Mouse (Mus musculus) heart, embryonic 11.5 days (tissue): ENCODE measurements around the gene Ddx50. TPM values are rescaled to one million over a fixed set of nuclear protein-coding genes. Genes with fewer than 3 reads are reported as not detected.

Source experiments
- ATAC-seq: fragments of 200-750 bp; cut with Nextera tagmentation; replicated peaks from 2 replicates; pipeline ENCODE4 v1.8.0; 2017; ENCODE audit warnings: moderate library complexity; ENCODE audit not compliant: insufficient number of reproducible peaks, low FRiP score, low TSS enrichment
- H3K27ac ChIP-seq: fragments of 300-500 bp; sonication (generic); 2 replicates; pipeline ENCODE4 v1.5.1; 2014; ENCODE audit warnings: mild to moderate bottlenecking, low read depth, low read length
- H3K27me3 ChIP-seq: fragments of 300-500 bp; sonication (generic); 2 replicates; pipeline ENCODE4 v1.6.1; 2014; ENCODE audit warnings: mild to moderate bottlenecking, low read length, mixed read lengths; ENCODE audit not compliant: control insufficient read depth, insufficient read depth
- H3K36me3 ChIP-seq: fragments of 300-500 bp; sonication (generic); 2 replicates; pipeline ENCODE4 v1.6.1; 2014; ENCODE audit warnings: mild to moderate bottlenecking, low read length, moderate library complexity, mixed read lengths; ENCODE audit not compliant: control insufficient read depth, insufficient read depth
- H3K4me1 ChIP-seq: fragments of 300-500 bp; sonication (generic); 2 replicates; pipeline ENCODE4 v1.6.1; 2014; ENCODE audit warnings: low read length; ENCODE audit not compliant: control insufficient read depth, insufficient read depth
- H3K4me2 ChIP-seq: fragments of 300-500 bp; sonication (generic); 2 replicates; pipeline ENCODE4 v1.6.1; 2014; ENCODE audit warnings: mild to moderate bottlenecking, moderate library complexity
- H3K4me3 ChIP-seq: fragments of 300-500 bp; sonication (generic); 2 replicates; pipeline ENCODE4 v1.5.1; 2014; ENCODE audit warnings: low read depth, low read length
- H3K9ac ChIP-seq: fragments of 300-500 bp; sonication (generic); 2 replicates; pipeline ENCODE4 v1.6.1; 2014; ENCODE audit warnings: mild to moderate bottlenecking, low read depth, low read length, moderate library complexity
- H3K9me3 ChIP-seq: fragments of 300-500 bp; sonication (generic); replicated peaks from 2 replicates; pipeline ENCODE4 v1.6.1; 2016; ENCODE audit warnings: low read length; ENCODE audit not compliant: control insufficient read depth
- WGBS: fragments of 180-500 bp; shearing (Covaris S2); extraction: QIAGEN DNeasy Blood & Tissue Kit; methylation state at CpG from one replicate; pipeline ENCODE4 v1.1.7; 2014; ENCODE audit not compliant: insufficient replicate concordance; 5-methylcytosine and 5-hydroxymethylcytosine counted together
- polyA plus RNA-seq: library from polyadenylated mRNA; unstranded; fragments of >200 nt; fragmentation: Nextera tagmentation; extraction: Ambion mirVana; gene quantifications from 2 replicates; pipeline ENCODE4 v1.2.1, GENCODE M21; 2014

The Ddx50 gene
- polyA plus RNA-seq, 1 experiment from 2014 or later = 107 TPM

DNA sequence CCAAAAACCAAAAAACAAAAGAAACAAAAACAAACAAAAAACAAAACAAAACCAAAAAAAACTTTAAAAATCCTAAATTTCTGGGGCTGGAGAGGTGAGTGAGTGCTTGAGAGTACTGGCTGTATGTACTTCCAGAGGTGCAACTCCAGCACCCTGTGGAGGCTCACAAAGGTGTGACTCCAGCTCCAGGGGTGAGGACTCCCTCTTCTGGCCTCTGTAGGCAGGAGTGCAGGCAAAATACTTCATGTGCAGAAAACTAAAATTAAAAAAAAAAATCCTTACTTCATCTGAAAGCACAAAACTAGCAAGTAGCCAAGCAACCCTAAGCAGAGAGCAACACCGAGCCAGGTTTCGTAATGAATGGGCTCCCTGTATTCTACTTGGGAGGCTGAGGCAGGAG lies 21.3 kb upstream of the Ddx50 start:
- no peak overlapping the region for H3K4me2 ChIP-seq
- 95% methylated on average over 2 of the region's 2 CpGs for WGBS
- no peaks in the 10 kb centered on the region for H3K27me3 ChIP-seq
- no peaks in the 10 kb centered on the region for H3K9me3 ChIP-seq
- no peak overlapping the region for H3K9ac ChIP-seq
- H3K4me3 ChIP-seq = no peak overlapping the region
- ATAC-seq = no peak
- no peaks in the 10 kb centered on the region for H3K36me3 ChIP-seq
- H3K27ac ChIP-seq = no peak overlapping the region
- H3K4me1 ChIP-seq = no peaks in the 10 kb centered on the region

DNA sequence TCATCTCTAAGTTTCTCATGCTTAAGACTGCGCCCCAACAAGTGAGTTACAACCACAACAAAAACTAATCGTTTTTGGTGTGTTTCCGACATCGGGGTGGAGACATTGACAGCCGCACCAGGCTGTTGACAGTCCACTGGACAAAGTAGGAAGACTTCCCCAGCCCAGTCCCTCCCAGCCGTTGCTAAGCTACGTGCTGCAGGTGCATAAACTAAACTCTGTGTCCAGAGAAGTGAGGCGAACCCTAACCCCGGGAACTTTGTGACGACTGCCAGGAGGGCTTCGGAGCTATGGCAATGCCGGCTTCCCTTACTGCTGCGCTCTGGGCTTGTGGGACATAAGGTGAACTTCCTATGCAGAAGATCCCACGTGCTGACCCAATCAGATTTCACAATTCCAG lies 18.2 kb upstream of the Ddx50 start:
- Histone ChIP-seq H3K27ac (no peak overlapping the region), H3K27me3 (no peaks in the 10 kb centered on the region), H3K9me3 (no peaks in the 10 kb centered on the region), H3K4me2 (no peak overlapping the region), H3K4me1 (0 out of 2 replicates have a peak, but pooled peaks cover 4% of the 10 kb centered on the region), H3K36me3 (no peaks in the 10 kb centered on the region), H3K4me3 (no peak overlapping the region), H3K9ac (no peak overlapping the region)
- ATAC-seq = no peak
- WGBS = 72% methylated on average over 14 of the region's 14 CpGs

DNA sequence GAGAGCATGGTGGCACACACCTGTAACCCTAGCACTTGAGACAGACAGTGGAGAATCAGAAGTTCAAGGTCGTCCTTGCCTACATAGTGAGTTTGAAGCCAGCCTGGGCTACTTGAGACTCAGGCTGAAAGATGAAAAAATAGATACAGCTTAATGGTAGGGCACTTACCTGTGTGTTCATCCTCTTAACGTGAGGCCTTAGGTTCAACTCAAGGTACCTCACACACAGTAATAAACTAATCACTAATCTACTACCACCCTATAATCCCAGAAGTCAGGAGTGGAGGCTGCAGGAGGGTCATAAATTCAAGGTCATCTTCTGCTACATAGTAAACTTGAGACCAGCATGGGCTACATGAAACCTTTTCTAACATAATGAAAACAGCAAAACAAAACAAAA lies 17.4 kb upstream of the Ddx50 start:
- no peaks in the 10 kb centered on the region for H3K36me3 ChIP-seq
- no peak overlapping the region for H3K4me2 ChIP-seq
- 75% methylated on average over 2 of the region's 2 CpGs for WGBS
- no peak overlapping the region for H3K4me3 ChIP-seq
- no peaks in the 10 kb centered on the region for H3K9me3 ChIP-seq
- no peaks in the 10 kb centered on the region for H3K27me3 ChIP-seq
- H3K27ac ChIP-seq = no peak overlapping the region
- no peak for ATAC-seq
- no peak overlapping the region for H3K9ac ChIP-seq
- 0 out of 2 replicates have a peak, but pooled peaks cover 4% of the 10 kb centered on the region for H3K4me1 ChIP-seq

DNA sequence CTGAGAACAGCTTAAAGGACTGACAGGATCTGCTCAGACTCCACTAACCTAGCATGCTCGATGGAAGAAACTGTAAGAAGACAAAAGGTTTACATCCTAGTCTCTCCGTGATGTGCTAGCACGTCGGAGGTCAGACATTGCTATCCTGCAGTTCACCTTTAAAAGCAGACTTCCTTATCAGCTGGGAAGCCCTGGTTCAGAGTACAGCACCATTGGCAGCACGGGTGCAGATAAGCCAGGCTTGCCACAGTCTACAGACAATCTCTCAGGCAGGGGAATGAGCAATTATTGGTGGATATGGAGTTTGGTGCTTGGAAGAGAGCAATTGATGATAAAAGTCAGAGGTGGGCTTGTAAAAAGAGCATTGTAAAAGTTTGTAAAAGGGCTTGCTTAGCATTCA lies 17.0 kb upstream of the Ddx50 start:
- Histone ChIP-seq H3K27me3 (no peaks in the 10 kb centered on the region), H3K4me1 (0 out of 2 replicates have a peak, but pooled peaks cover 4% of the 10 kb centered on the region), H3K27ac (no peak overlapping the region), H3K36me3 (no peaks in the 10 kb centered on the region), H3K4me3 (no peak overlapping the region), H3K9ac (no peak overlapping the region), H3K9me3 (no peaks in the 10 kb centered on the region), H3K4me2 (no peak overlapping the region)
- no peak for ATAC-seq
- WGBS = 36% methylated on average over 5 of the region's 5 CpGs

DNA sequence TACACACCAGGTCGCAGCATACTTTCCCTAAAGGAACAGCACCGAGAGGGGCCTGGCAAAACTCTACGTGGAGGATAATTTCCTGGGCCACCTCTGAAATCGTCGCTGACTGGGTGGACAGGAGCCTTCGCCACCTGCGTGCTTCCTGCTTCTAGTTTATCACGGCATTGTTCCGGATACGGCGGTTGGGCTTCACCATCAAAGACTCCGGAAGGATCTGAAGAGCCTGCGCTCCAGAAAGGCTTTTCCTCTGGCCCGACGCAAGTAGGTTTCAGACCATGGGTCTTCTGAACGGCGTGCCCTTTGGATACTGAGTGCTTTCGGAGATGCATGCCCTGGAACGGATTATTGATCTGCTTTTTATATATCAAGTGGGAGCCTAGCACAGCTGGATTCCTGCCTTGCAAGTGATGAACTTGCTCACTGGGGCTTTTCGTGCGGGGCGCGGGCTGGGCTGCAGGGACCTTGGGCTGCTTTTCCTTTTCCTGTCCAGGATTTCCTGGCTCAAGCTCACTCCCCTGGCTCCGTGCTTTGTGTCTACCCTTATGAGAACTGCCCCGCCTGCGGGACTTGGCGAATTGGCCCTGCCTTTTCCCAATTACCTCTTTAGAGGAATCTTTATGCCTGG lies 14.1 kb upstream of the Ddx50 start:
- WGBS = 41% methylated on average over 27 of the region's 27 CpGs
- no peaks in the 10 kb centered on the region for H3K9me3 ChIP-seq
- H3K9ac ChIP-seq = peak overlapping the region; percentile 66; the same call in 1 of the 2 replicates
- no peaks in the 10 kb centered on the region for H3K27me3 ChIP-seq
- ATAC-seq = no peak; the same call in 1 of the 2 replicates
- H3K27ac ChIP-seq = peak overlapping the region; percentile 57
- peak overlapping the region; percentile 27 for H3K4me3 ChIP-seq
- H3K4me1 ChIP-seq = 0 out of 2 replicates have a peak, but pooled peaks cover 4% of the 10 kb centered on the region
- H3K36me3 ChIP-seq = no peaks in the 10 kb centered on the region
- peak overlapping the region; percentile 58 for H3K4me2 ChIP-seq

DNA sequence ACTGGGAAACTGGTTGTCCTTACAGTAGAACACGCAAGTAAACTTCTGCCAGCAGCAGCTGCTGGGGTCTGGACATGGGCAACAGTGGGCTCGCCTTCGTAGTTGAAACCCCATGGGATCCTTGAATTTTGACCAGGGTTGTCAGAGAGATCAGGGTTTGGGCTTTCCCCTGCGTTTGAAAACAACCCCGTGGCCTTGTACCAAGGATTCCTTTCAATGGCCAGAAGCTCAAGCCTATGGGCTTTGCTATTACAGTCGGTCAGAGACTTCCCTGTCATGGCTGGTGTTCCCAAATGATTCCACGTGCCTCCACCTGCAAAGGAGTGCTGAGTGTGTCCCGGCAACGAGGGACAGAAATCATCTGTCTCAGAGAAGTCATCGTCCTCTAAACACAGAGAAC lies 13.2 kb upstream of the Ddx50 start:
- no peak overlapping the region for H3K9ac ChIP-seq
- no peak overlapping the region for H3K4me2 ChIP-seq
- 0 out of 2 replicates have a peak, but pooled peaks cover 4% of the 10 kb centered on the region for H3K4me1 ChIP-seq
- no peaks in the 10 kb centered on the region for H3K27me3 ChIP-seq
- H3K36me3 ChIP-seq = no peaks in the 10 kb centered on the region
- H3K27ac ChIP-seq = no peak overlapping the region
- ATAC-seq = no peak
- WGBS = 77% methylated on average over 10 of the region's 10 CpGs
- H3K4me3 ChIP-seq = no peak overlapping the region
- H3K9me3 ChIP-seq = no peaks in the 10 kb centered on the region

DNA sequence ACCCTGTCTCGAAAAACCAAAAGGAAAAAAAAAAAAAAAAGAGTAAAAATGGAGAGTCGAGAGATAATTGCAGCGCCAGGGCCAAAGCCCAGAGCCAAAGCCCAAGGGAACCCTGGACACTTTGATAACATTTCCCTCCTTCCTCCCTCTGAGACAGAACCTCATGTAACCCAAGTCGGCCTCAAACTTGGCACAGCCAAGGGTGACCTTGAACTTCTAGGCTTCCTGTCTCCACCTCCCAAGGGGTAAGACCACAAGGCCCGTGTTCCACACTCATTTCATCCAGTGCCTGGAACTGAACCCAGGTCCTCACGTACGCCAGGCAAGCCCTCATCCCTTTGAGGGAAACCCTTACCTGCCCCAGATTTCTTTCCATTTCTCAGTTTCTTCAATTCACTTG lies 5.7 kb upstream of the Ddx50 start:
- whole genome bisulfite sequencing = 76% methylated on average over 7 of the region's 7 CpGs

DNA sequence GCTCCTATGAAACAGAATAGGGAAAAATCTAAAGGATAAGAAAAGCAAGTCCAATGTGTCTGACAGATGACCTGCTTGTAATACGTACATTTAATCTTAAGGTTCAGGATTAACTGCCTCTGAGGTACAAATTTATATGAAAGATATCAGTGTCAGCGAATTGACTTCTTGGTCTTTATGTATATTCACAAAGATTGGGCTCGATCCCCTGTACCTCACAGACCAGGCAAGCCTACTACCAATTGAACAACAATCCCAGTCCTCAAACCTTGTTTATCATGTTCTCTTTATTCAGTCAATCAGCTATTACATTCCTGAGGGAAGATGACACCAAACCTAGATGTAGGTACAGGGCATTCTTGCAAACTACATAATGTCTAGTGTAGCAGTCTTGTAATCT lies 943 bp upstream of the Ddx50 start:
- Histone ChIP-seq H3K27ac (peak overlapping the region; percentile 93), H3K27me3 (no peaks in the 10 kb centered on the region), H3K9me3 (no peaks in the 10 kb centered on the region), H3K9ac (peak overlapping the region; percentile 91), H3K4me2 (peak overlapping the region; percentile 68), H3K36me3 (no peaks in the 10 kb centered on the region), H3K4me1 (peaks cover 9% of the 10 kb centered on the region), H3K4me3 (peak overlapping the region; percentile 97)
- WGBS = 23% methylated on average over 3 of the region's 3 CpGs
- ATAC-seq = no peak

More for the DNA sequence above, 5.7 kb upstream of the Ddx50 start:
- no peak for ATAC-seq
- Histone ChIP-seq H3K4me3 (no peak overlapping the region), H3K36me3 (no peaks in the 10 kb centered on the region), H3K4me2 (no peak overlapping the region), H3K9me3 (no peaks in the 10 kb centered on the region), H3K27ac (no peak overlapping the region), H3K9ac (no peak overlapping the region), H3K27me3 (no peaks in the 10 kb centered on the region), H3K4me1 (no peaks in the 10 kb centered on the region)

DNA sequence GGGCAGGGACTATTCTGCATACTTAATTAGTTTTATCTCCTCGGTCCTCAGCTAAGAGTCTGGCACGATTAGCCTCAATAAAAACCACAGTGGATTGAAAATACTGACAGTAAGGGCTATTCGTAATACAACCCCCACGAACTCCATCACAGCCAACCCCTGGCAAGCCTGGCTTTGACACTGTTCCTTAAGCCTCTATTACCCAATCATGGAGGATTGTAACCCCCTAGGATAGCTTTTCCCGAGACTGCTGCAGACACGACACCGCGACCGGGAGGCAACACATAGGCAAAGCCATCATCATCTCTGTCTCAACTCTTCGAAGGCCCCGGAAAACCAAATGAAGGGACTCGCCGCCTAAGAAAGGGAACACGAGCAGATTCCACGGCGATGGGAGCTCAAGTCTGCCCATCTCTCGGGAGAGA lies 648 bp downstream of the Ddx50 start:
- Histone ChIP-seq H3K36me3 (peaks cover 5% of the 10 kb centered on the region; the same call in 1 of the 2 replicates), H3K4me1 (peaks cover 9% of the 10 kb centered on the region), H3K27ac (peak overlapping the region; percentile 93), H3K9ac (peak overlapping the region; percentile 91), H3K9me3 (no peaks in the 10 kb centered on the region), H3K4me3 (peak overlapping the region; percentile 97), H3K4me2 (peak overlapping the region; percentile 68), H3K27me3 (no peaks in the 10 kb centered on the region)
- ATAC-seq = no peak
- WGBS = 0% methylated on average over 17 of the region's 17 CpGs
